Mouse (Mus musculus): ENCODE measurements around the gene Usp3.

GRCm38 (mm10) chr9:66623627-66624026 is 30.7 kb upstream of the Usp3 start:
- TF ChIP-seq POLR2A (IDR thresholded peaks at IDR 0.05; ENCODE audit: borderline replicate concordance, insufficient read depth, low read length) (no peak), CTCF (IDR thresholded peaks at IDR 0.05; ENCODE audit: borderline replicate concordance, insufficient read depth, low read depth, low read length) (no peak)

All from cerebellum, adult 2 months (tissue).